9 mouse cellular contexts compared by ENCODE assay signal in genomic region chr2:94290483-94290882, GRCm38 (mm10).
DNase-seq lines count a peak whose midpoint lies in the region; ATAC-seq and TF ChIP-seq lines count a peak whose summit lies in the region.
"Had no signal": no experiment of that assay in that cellular context is flagged by ENCODE, and none has a peak within 500 bp of the region (broad histone marks: within the 10 kb centered on the region; RNA-seq: fewer than 3 reads in every experiment).

No protein-coding gene starts in this region.

- H3K9ac ChIP-seq in heart, adult 2 months (ENCODE audit: low read depth, low read length), result no peak overlapping the region
- no peak overlapping the region for H3K9ac ChIP-seq in limb, embryonic 13.5 days
- H3K9ac ChIP-seq: stomach, embryonic 15.5 days had no signal

- no peaks in the 10 kb centered on the region for H3K9me3 ChIP-seq in limb, embryonic 13.5 days
- H3K9me3 ChIP-seq: stomach, embryonic 15.5 days had no signal

- H3K27me3 ChIP-seq in heart, adult 2 months (ENCODE audit: control insufficient read depth, insufficient read depth, low read length), result no peaks in the 10 kb centered on the region
- H3K27me3 ChIP-seq in limb, embryonic 13.5 days, result peaks cover 6% of the 10 kb centered on the region; the same call in 1 of the 2 replicates
- H3K27me3 ChIP-seq in testis, adult 2 months (ENCODE audit: control insufficient read depth, insufficient read depth, low read length), result no peaks in the 10 kb centered on the region
- H3K27me3 ChIP-seq: stomach, embryonic 15.5 days had no signal

- TF ChIP-seq CTCF in heart, adult 2 months (IDR thresholded peaks at IDR 0.05), result peak; percentile 95
- TF ChIP-seq CTCF in testis, adult 2 months (IDR thresholded peaks at IDR 0.05; ENCODE audit: control insufficient read depth, insufficient read depth, insufficient replicate concordance, low read depth, low read length), result peak; percentile 83

- H3K4me3 ChIP-seq in heart, adult 2 months, result no peak overlapping the region
- H3K4me3 ChIP-seq in limb, embryonic 13.5 days, result no peak overlapping the region
- no peak overlapping the region for H3K4me3 ChIP-seq in testis, adult 2 months (ENCODE audit: control insufficient read depth, low read depth, low read length)
- H3K4me3 ChIP-seq: stomach, embryonic 15.5 days had no signal

- DNase-seq in A20 (ENCODE audit: low read depth, low spot score), result peak; percentile 66
- peak; percentile 81 for DNase-seq in adrenal gland, postnatal 10 days
- peak; percentile 61 for DNase-seq in embryo, embryonic 11.5 days (ENCODE audit: low read depth, low spot score)
- DNase-seq in heart, adult 2 months, result peak; percentile 54 to 75
- DNase-seq in kidney, adult 8-10 months, result peak; percentile 45 to 64
- DNase-seq in neural tube, embryonic 10.5 days (ENCODE audit: extremely low spot score, low spot score), result peak; percentile 75

- intact Hi-C loops in heart, adult 2 months (cut with DNase I), result loop anchor here (1.0 to 2.0 kb wide), 3 partner anchors 36 to 256 kb away; no protein-coding TSS in a partner anchor

- no peaks in the 10 kb centered on the region for H3K36me3 ChIP-seq in heart, adult 2 months (ENCODE audit: control insufficient read depth, insufficient read depth, low read length)
- H3K36me3 ChIP-seq in limb, embryonic 13.5 days, result no peaks in the 10 kb centered on the region
- H3K36me3 ChIP-seq in testis, adult 2 months (ENCODE audit: control insufficient read depth, insufficient read depth, low read length), result no peaks in the 10 kb centered on the region
- H3K36me3 ChIP-seq: stomach, embryonic 15.5 days had no signal

- H3K79me2 ChIP-seq in heart, adult 2 months (replicated peaks; ENCODE audit: control insufficient read depth, insufficient read depth, low read length), result no peaks in the 10 kb centered on the region

- H3K4me2 ChIP-seq in limb, embryonic 13.5 days (replicated peaks), result no peak overlapping the region
- H3K4me2 ChIP-seq: stomach, embryonic 15.5 days had no signal

- no peaks in the 10 kb centered on the region for H3K4me1 ChIP-seq in heart, adult 2 months (ENCODE audit: control insufficient read depth, insufficient read depth, low read length)
- H3K4me1 ChIP-seq in limb, embryonic 13.5 days, result peaks cover 12% of the 10 kb centered on the region
- H3K4me1 ChIP-seq in testis, adult 2 months (ENCODE audit: control insufficient read depth, insufficient read depth, low read length), result peaks cover 8% of the 10 kb centered on the region
- H3K4me1 ChIP-seq: stomach, embryonic 15.5 days had no signal

- no peak overlapping the region for H3K27ac ChIP-seq in heart, adult 2 months
- H3K27ac ChIP-seq in limb, embryonic 13.5 days, result no peak overlapping the region
- H3K27ac ChIP-seq in testis, adult 2 months (ENCODE audit: control insufficient read depth, insufficient read depth, low read depth, low read length), result no peak overlapping the region
- H3K27ac ChIP-seq: stomach, embryonic 15.5 days had no signal

- peak; percentile 50; the same call in 1 of the 2 replicates for ATAC-seq in limb, embryonic 13.5 days (ENCODE audit: low FRiP score, low read depth)

- 2% methylated on average over 5 of the region's 5 CpGs for WGBS in heart, adult 2 months
- WGBS in limb, embryonic 13.5 days, result 2% methylated on average over 5 of the region's 5 CpGs

- TF ChIP-seq POLR2A in heart, adult 2 months (IDR thresholded peaks at IDR 0.05; ENCODE audit: insufficient read depth, low read depth, low read length), result no peak
- no peak for TF ChIP-seq POLR2A in testis, adult 2 months (IDR thresholded peaks at IDR 0.05; ENCODE audit: control insufficient read depth, low read depth, low read length)

- peak; percentile 76; the same call in 1 of the 2 replicates for TF ChIP-seq EP300 in heart, adult 2 months (IDR thresholded peaks at IDR 0.05; ENCODE audit: insufficient read depth, low read depth, low read length)
